Mouse (Mus musculus) stomach, postnatal 0 days (tissue): ENCODE measurements around the gene Kcnn3.
A peak's percentile ranks its signal among the peaks of the same experiment; 100 is the strongest.

ENCODE experiments used
- CTCF ChIP-seq: IDR thresholded peaks from 2 replicates; pipeline ENCODE4 v1.5.1; 2016; ENCODE audit warnings: antibody characterized with exemption, low read depth, mild to moderate bottlenecking, moderate library complexity
- EP300 ChIP-seq: optimal IDR thresholded peaks from 2 replicates; pipeline ENCODE3; 2016; ENCODE audit warnings: antibody characterized with exemption

DNA sequence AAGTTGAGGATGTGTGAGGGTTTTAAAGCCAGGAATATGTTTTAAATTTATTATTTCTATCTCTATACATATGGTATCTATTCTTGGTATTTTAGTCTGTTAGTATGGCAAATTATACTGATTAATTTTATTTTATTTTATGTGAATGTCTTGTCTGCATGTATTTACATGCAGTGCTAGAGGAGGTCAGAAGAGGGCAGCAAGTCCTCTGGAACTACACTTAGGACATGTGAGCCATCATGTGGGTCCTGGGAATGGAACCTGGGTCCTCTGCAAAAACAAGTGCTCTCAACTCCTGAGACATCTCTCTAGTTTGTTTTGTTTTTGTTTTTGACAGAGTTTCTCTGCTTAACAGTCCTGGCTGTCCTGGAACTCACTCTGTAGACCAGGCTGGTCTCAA is 18.5 kb upstream of the Kcnn3 start:
- TF ChIP-seq CTCF (peak; percentile 55), EP300 (no peak)
